24 mouse cellular contexts compared by ENCODE assay signal in the genomic region with DNA sequence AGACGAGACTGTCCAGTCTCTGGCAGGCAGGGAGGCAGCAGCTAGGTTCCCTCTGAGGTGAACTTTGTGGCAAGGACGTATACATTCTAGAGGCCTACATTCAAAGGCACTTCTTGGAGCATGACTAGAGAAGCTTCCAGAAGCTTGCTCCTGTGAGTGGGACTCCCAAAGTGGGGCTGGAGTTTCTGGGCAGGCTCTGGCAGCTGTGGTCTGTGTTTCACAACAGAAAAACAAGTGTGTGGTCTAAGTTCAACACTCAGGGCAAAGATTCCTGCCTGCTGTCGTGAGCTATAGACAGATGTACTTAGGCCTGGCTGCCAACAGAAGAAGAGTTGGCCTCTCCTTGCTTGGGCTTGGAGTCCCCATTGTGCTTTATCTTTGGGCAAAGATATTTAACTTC. TPM values are rescaled to one million over a fixed set of nuclear protein-coding genes. Genes with fewer than 3 reads are reported as not detected.
DNase-seq lines count a peak whose midpoint lies in the region; ATAC-seq and TF ChIP-seq lines count a peak whose summit lies in the region.
"Had no signal": no experiment of that assay in that cellular context is flagged by ENCODE, and none has a peak within 500 bp of the region (broad histone marks: within the 10 kb centered on the region; RNA-seq: fewer than 3 reads in every experiment).

No protein-coding gene starts in this region.

- H3K4me3 ChIP-seq in kidney, embryonic 15.5 days (replicated peaks) = no peak overlapping the region
- no peak overlapping the region for H3K4me3 ChIP-seq in lung, postnatal 0 days (ENCODE audit: low read depth, low read length)
- no peak overlapping the region for H3K4me3 ChIP-seq in lung, adult 2 months (replicated peaks; ENCODE audit: extremely low read depth, low read depth, low read length)
- H3K4me3 ChIP-seq: forebrain, embryonic 10.5 days; heart, embryonic 12.5 days; heart, embryonic 15.5 days had no signal

- H3K27ac ChIP-seq in kidney, embryonic 15.5 days = 0 out of 2 replicates have a peak overlapping the region, but pooled peaks have one; percentile 9
- no peak overlapping the region for H3K27ac ChIP-seq in lung, postnatal 0 days (ENCODE audit: low read length)
- H3K27ac ChIP-seq: forebrain, embryonic 10.5 days; heart, embryonic 15.5 days; hindbrain, embryonic 14.5 days; hindbrain, postnatal 0 days had no signal

- no peak for TF ChIP-seq EP300 in lung, postnatal 0 days (IDR thresholded peaks at IDR 0.05)

- no peak for ATAC-seq in kidney, embryonic 15.5 days (replicated peaks; ENCODE audit: low FRiP score)
- peak; percentile 34; the same call in 1 of the 2 replicates for ATAC-seq in lung, postnatal 0 days
- ATAC-seq: activated CD4-positive, CD25-positive, alpha-beta regulatory T cell, adult 4 months; CD4-positive, CD25-positive, alpha-beta regulatory T cell, adult 4 months; forebrain, embryonic 14.5 days; hindbrain, postnatal 0 days; inflammation-experienced regulatory T-cells, adult 6 months had no signal

- WGBS in kidney, embryonic 15.5 days = 85% methylated on average over 3 of the region's 3 CpGs
- 51% methylated on average over 3 of the region's 3 CpGs for WGBS in lung, postnatal 0 days
- WGBS in lung, adult 2 months = 77% methylated on average over 3 of the region's 3 CpGs

- no peaks in the 10 kb centered on the region for H3K27me3 ChIP-seq in kidney, embryonic 15.5 days
- no peaks in the 10 kb centered on the region for H3K27me3 ChIP-seq in lung, postnatal 0 days (replicated peaks; ENCODE audit: insufficient read depth, low read length)
- H3K27me3 ChIP-seq: heart, embryonic 12.5 days; heart, embryonic 15.5 days had no signal

- TF ChIP-seq CTCF in lung, postnatal 0 days (IDR thresholded peaks at IDR 0.05) = no peak
- no peak for TF ChIP-seq CTCF in lung, adult 2 months (IDR thresholded peaks at IDR 0.05; ENCODE audit: insufficient read depth, low read length)

- H3K4me1 ChIP-seq in kidney, embryonic 15.5 days = peaks cover 29% of the 10 kb centered on the region
- H3K4me1 ChIP-seq in lung, postnatal 0 days (ENCODE audit: insufficient read depth, low read depth, low read length) = peaks cover 8% of the 10 kb centered on the region; the same call in 1 of the 2 replicates
- H3K4me1 ChIP-seq in lung, adult 2 months (ENCODE audit: control insufficient read depth, insufficient read depth, low read length) = peaks cover 4% of the 10 kb centered on the region

- H3K9ac ChIP-seq in kidney, embryonic 15.5 days = no peak overlapping the region
- no peak overlapping the region for H3K9ac ChIP-seq in lung, postnatal 0 days (replicated peaks; ENCODE audit: low read depth)
- H3K9ac ChIP-seq: heart, embryonic 12.5 days; heart, embryonic 15.5 days; hindbrain, embryonic 14.5 days had no signal

- no peak for DNase-seq in kidney, adult 9 months
- peak; percentile 62 for DNase-seq in lung, postnatal 0 days (ENCODE audit: low spot score)
- DNase-seq in lung, adult 2 months = no peak
- DNase-seq in adipocyte (ENCODE audit: low spot score) = peak; percentile 60
- DNase-seq in layer of hippocampus, postnatal 14 days (ENCODE audit: low spot score in 2 of 2) = no peak
- DNase-seq: adrenal gland, postnatal 10 days; adrenal gland, postnatal 36 days; cerebellum, adult 18-20 months; cerebellum, adult 9-10 months; cerebellum, postnatal 14 days; gastrocnemius, postnatal 10 days; gastrocnemius, postnatal 36 days; heart, adult 18-20 months; heart, postnatal 4 days had no signal

- no peak overlapping the region for H3K4me2 ChIP-seq in kidney, embryonic 15.5 days
- no peak overlapping the region for H3K4me2 ChIP-seq in lung, postnatal 0 days (replicated peaks; ENCODE audit: low read depth, low read length)
- H3K4me2 ChIP-seq: heart, embryonic 12.5 days; heart, embryonic 15.5 days; hindbrain, embryonic 14.5 days had no signal

- H3K9me3 ChIP-seq in kidney, embryonic 15.5 days (replicated peaks) = no peaks in the 10 kb centered on the region
- H3K9me3 ChIP-seq in lung, postnatal 0 days (ENCODE audit: low read length) = no peaks in the 10 kb centered on the region
- H3K9me3 ChIP-seq: forebrain, embryonic 10.5 days; heart, embryonic 12.5 days; heart, embryonic 15.5 days had no signal

- no peaks in the 10 kb centered on the region for H3K36me3 ChIP-seq in kidney, embryonic 15.5 days
- no peaks in the 10 kb centered on the region for H3K36me3 ChIP-seq in lung, postnatal 0 days (ENCODE audit: insufficient read depth, low read length)
- H3K36me3 ChIP-seq: forebrain, embryonic 10.5 days; heart, embryonic 12.5 days; heart, embryonic 15.5 days had no signal

- TF ChIP-seq POLR2A in lung, adult 2 months (IDR thresholded peaks at IDR 0.05; ENCODE audit: borderline replicate concordance, extremely low read depth, low read depth, low read length) = no peak

RNA-seq across cellular contexts. Expression of gene D10Jhu81e, which starts 28.7 kb away (rescaled TPM):
- 43.2 TPM in 2 replicates for polyA plus RNA-seq in kidney, embryonic 15.5 days (2015; fragmentation: Nextera tagmentation; extraction: Ambion mirVana)
- 24.8 and 27.0 TPM in 2 replicates for polyA plus RNA-seq in lung, postnatal 0 days (2015; fragmentation: Nextera tagmentation; extraction: Ambion mirVana)
- polyA plus RNA-seq in lung, adult 2 months (2012; rRNA removed) = 105 and 113 TPM in 2 replicates
- 100 to 1,000 TPM; 116 to 119 TPM for total RNA-seq in layer of hippocampus, postnatal 14 days (2021)

RNA-seq across cellular contexts. Expression of gene Pwp2, which starts 44.1 kb away (rescaled TPM):
- polyA plus RNA-seq in kidney, embryonic 15.5 days (2015; fragmentation: Nextera tagmentation; extraction: Ambion mirVana) = 21.7 and 22.6 TPM in 2 replicates
- polyA plus RNA-seq in lung, postnatal 0 days (2015; fragmentation: Nextera tagmentation; extraction: Ambion mirVana) = 5.8 and 6.4 TPM in 2 replicates
- 6.7 and 8.7 TPM in 2 replicates for polyA plus RNA-seq in lung, adult 2 months (2012; rRNA removed)
- 10 to 100 TPM; 17.5 to 17.9 TPM for total RNA-seq in layer of hippocampus, postnatal 14 days (2021)

Comparison
In these comparisons a context has a peak if more than half of its experiments do, and no peak if none do; other contexts are left out.
1. DNase-seq: peak in lung, postnatal 0 days (single experiment) and adipocyte (single experiment); none in kidney, adult 9 months (single experiment), lung, adult 2 months (single experiment) and layer of hippocampus, postnatal 14 days (0 of 2).